8 mouse cellular contexts compared by ENCODE assay signal in genomic region chr16:89517635-89518034, GRCm38 (mm10). TPM values are rescaled to one million over a fixed set of nuclear protein-coding genes. Genes with fewer than 3 reads are reported as not detected.
DNase-seq lines count a peak whose midpoint lies in the region; ATAC-seq lines count a peak whose summit lies in the region.

No protein-coding gene starts in this region.

- ATAC-seq in frontal cortex, adult (ENCODE audit: low TSS enrichment) = 0 out of 2 replicates have a peak, but pooled peaks have one; percentile 71

- peak; percentile 49 to 52 for DNase-seq in left cerebral cortex, adult 18-20 months (ENCODE audit: low spot score in 2 of 2)
- DNase-seq in left cerebral cortex, adult 11 months (ENCODE audit: low spot score) = no peak
- peak; percentile 59 for DNase-seq in R1 (ENCODE audit: low read depth, low spot score)
- peak; percentile 7 for DNase-seq in c-Kit-positive CD71-positive TER-119-positive erythroid progenitor cells, embryonic 14.5 days (ENCODE audit: low spot score)
- peak; percentile 25 to 29 for DNase-seq in layer of hippocampus, postnatal 36 days
- DNase-seq in retina, postnatal 7 days (ENCODE audit: low read depth, low spot score) = peak; percentile 8
- no peak for DNase-seq in yolk sac, embryonic 10.5 days (ENCODE audit: low spot score)

RNA-seq across cellular contexts. Expression of gene Krtap7-1, which starts 9.5 kb away (rescaled TPM):
- total RNA-seq in left cerebral cortex, adult 18-20 months (2021) = not detected
- not detected for total RNA-seq in layer of hippocampus, postnatal 36 days (2021)

RNA-seq across cellular contexts. Expression of gene Krtap8-1, which starts 29.9 kb away (rescaled TPM):
- total RNA-seq in left cerebral cortex, adult 18-20 months (2021) = not detected
- total RNA-seq in layer of hippocampus, postnatal 36 days (2021) = not detected

RNA-seq across cellular contexts. Expression of gene Krtap11-1, which starts 53.3 kb away (rescaled TPM):
- not detected for total RNA-seq in left cerebral cortex, adult 18-20 months (2021)
- not detected for total RNA-seq in layer of hippocampus, postnatal 36 days (2021)

Comparison
In these comparisons a context has a peak if more than half of its experiments do, and no peak if none do; other contexts are left out.
1. DNase-seq: peak in left cerebral cortex, adult 18-20 months (2 of 2), R1 (single experiment), c-Kit-positive CD71-positive TER-119-positive erythroid progenitor cells, embryonic 14.5 days (single experiment), layer of hippocampus, postnatal 36 days (2 of 2) and retina, postnatal 7 days (single experiment); none in left cerebral cortex, adult 11 months (single experiment) and yolk sac, embryonic 10.5 days (single experiment).